Mouse (Mus musculus) frontal cortex, adult 2 months (tissue): ENCODE data around the gene Vmn1r84. TPM values are rescaled to one million over a fixed set of nuclear protein-coding genes. Genes with fewer than 3 reads are reported as not detected.

Experiments
- DNase-seq, 2 experiments: peaks; one replicate each; pipeline ENCODE4 v3.0.0; 2022; ENCODE audit warnings: low spot score in 1 of 2; ENCODE audit errors: extremely low spot score in 1 of 2
- polyA plus RNA-seq: library from polyadenylated mRNA; depleted of rRNA; stranded (reverse); fragments of >200 nt; gene quantifications from 2 replicates; pipeline ENCODE4 v1.2.3, GENCODE M21; 2012; rRNA removed

The Vmn1r84 gene
- not detected in 2 replicates for polyA plus RNA-seq

- DNase-seq = no peak
Observed at GRCm38 (mm10) chr7:12369173-12369572, at the start of gene Vmn1r84. Gene Vmn1r84 (minus strand): TSS chr7:12369273.

DNA sequence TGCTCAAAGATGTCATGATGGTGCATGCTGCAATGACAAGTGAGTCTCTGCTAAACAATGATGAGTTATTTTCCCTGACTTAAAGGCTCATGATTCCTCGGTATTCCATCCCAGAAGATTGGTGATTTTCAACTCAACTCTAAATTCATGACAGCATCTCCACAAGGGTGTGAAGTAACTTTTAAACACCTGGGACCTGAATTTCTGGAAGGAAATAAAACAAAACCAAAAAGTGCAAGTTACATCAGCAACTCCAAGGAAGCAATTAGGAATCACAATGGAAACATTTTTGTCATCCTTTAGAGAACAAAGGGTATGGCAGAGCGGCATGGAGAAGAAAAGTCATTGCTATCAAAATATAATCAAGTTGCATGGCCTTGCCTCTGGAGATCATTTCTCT is 39.7 kb downstream of the Vmn1r84 start, which contains the start of gene Vmn1r83:
Gene Vmn1r83 (minus strand): TSS at position 101 of the 400 bp plus-strand sequence.
- no peak for DNase-seq

Other genes starting within 250 kb of the Vmn1r84 start
- not detected in 2 replicates for gene Vmn1r78, start 219.0 kb downstream of the Vmn1r84 start, polyA plus RNA-seq
- gene Vmn1r79, start 198.0 kb downstream of the Vmn1r84 start, polyA plus RNA-seq = not detected in 2 replicates
- not detected in 2 replicates for gene Vmn1r80, start 180.0 kb downstream of the Vmn1r84 start, polyA plus RNA-seq
- gene Vmn1r81, start 101.0 kb downstream of the Vmn1r84 start, polyA plus RNA-seq = not detected in 2 replicates
- not detected in 2 replicates for gene Vmn1r82, start 68.8 kb downstream of the Vmn1r84 start, polyA plus RNA-seq
- gene Vmn1r83, start 39.8 kb downstream of the Vmn1r84 start, polyA plus RNA-seq = not detected in 2 replicates
- gene Zfp551, start 53.5 kb upstream of the Vmn1r84 start, polyA plus RNA-seq = 2.8 and 3.7 TPM in 2 replicates
- 8.6 and 9.4 TPM in 2 replicates for gene Zfp606, start 109.0 kb upstream of the Vmn1r84 start, polyA plus RNA-seq
- gene 2900092C05Rik, start 143.2 kb upstream of the Vmn1r84 start, polyA plus RNA-seq = not detected in 2 replicates
- 0.02 TPM in 2 replicates for gene Vmn2r53, start 239.5 kb upstream of the Vmn1r84 start, polyA plus RNA-seq